In genomic region chr4:41314141-41315129, GRCm38 (mm10) we compare ENCODE assay signal across 7 mouse cellular contexts. TPM values are rescaled to one million over a fixed set of nuclear protein-coding genes. Genes with fewer than 3 reads are reported as not detected.
DNase-seq lines count a peak whose midpoint lies in the region; ATAC-seq and TF ChIP-seq lines count a peak whose summit lies in the region.

Gene Dcaf12, minus strand, starts transcription at chr4:41314889.

- TF ChIP-seq POLR2A in small intestine, adult 2 months (IDR thresholded peaks at IDR 0.05; ENCODE audit: low read depth, low read length) = peak; percentile 67; the same call in 1 of the 2 replicates

- H3K4me1 ChIP-seq in embryonic facial prominence, embryonic 10.5 days = peaks cover 20% of the 10 kb centered on the region
- H3K4me1 ChIP-seq in intestine, postnatal 0 days (replicated peaks; ENCODE audit: control insufficient read depth, insufficient read depth, low read length) = no peaks in the 10 kb centered on the region
- H3K4me1 ChIP-seq in midbrain, embryonic 12.5 days = peaks cover 19% of the 10 kb centered on the region
- H3K4me1 ChIP-seq in small intestine, adult 2 months (ENCODE audit: control insufficient read depth, insufficient read depth, insufficient read length, low read length) = peaks cover 4% of the 10 kb centered on the region; the same call in 1 of the 2 replicates

- intact Hi-C loops in left cerebral cortex, postnatal 4 days (cut with DNase I) = loop anchor here (10.0 kb wide), 1 partner anchor 80 kb away; no protein-coding TSS in a partner anchor

- peak; percentile 93 for ATAC-seq in intestine, postnatal 0 days
- ATAC-seq in midbrain, embryonic 12.5 days (ENCODE audit: low FRiP score, low read depth) = peak; percentile 97

- DNase-seq in adrenal gland, postnatal 10 days = peak; percentile 96
- DNase-seq in embryonic facial prominence, embryonic 10.5 days (ENCODE audit: low spot score) = peak; percentile 96
- peak; percentile 47 for DNase-seq in gonadal fat pad, adult 2 months (ENCODE audit: low read depth)
- peak; percentile 96 for DNase-seq in left cerebral cortex, postnatal 4 days

- 0 out of 2 replicates have a peak, but pooled peaks have one; percentile 3 for TF ChIP-seq CTCF in intestine, postnatal 0 days (IDR thresholded peaks at IDR 0.05; ENCODE audit: low read depth)
- TF ChIP-seq CTCF in small intestine, adult 2 months (IDR thresholded peaks at IDR 0.05; ENCODE audit: extremely low read depth, insufficient read length, insufficient replicate concordance, low read depth, low read length) = no peak

- H3K27me3 ChIP-seq in embryonic facial prominence, embryonic 10.5 days (replicated peaks; ENCODE audit: low read depth, poor library complexity, severe bottlenecking) = no peaks in the 10 kb centered on the region
- no peaks in the 10 kb centered on the region for H3K27me3 ChIP-seq in intestine, postnatal 0 days (replicated peaks; ENCODE audit: control insufficient read depth, insufficient read depth, low read length)
- no peaks in the 10 kb centered on the region for H3K27me3 ChIP-seq in midbrain, embryonic 12.5 days
- no peaks in the 10 kb centered on the region for H3K27me3 ChIP-seq in small intestine, adult 2 months (ENCODE audit: control insufficient read depth, insufficient read depth, low read length)

- under 1% methylated on average over 70 of the region's 70 CpGs for WGBS in embryonic facial prominence, embryonic 10.5 days
- WGBS in intestine, postnatal 0 days = under 1% methylated on average over 70 of the region's 70 CpGs
- WGBS in midbrain, embryonic 12.5 days = under 1% methylated on average over 70 of the region's 70 CpGs
- under 1% methylated on average over 70 of the region's 70 CpGs for WGBS in small intestine, adult 2 months

- peak within 1 kb of the TSS; percentile 97 for H3K9ac ChIP-seq in intestine, postnatal 0 days (ENCODE audit: low read depth, low read length)
- H3K9ac ChIP-seq in midbrain, embryonic 12.5 days (replicated peaks) = peak within 1 kb of the TSS; percentile 97

- H3K27ac ChIP-seq in embryonic facial prominence, embryonic 10.5 days (replicated peaks) = peak within 1 kb of the TSS; percentile 94
- H3K27ac ChIP-seq in intestine, postnatal 0 days (ENCODE audit: low read depth, low read length) = peak within 1 kb of the TSS; percentile 100
- peak within 1 kb of the TSS; percentile 91 for H3K27ac ChIP-seq in midbrain, embryonic 12.5 days (replicated peaks)
- H3K27ac ChIP-seq in small intestine, adult 2 months (ENCODE audit: insufficient read depth, low read depth, low read length) = peak within 1 kb of the TSS; percentile 91

- no peaks in the 10 kb centered on the region for H3K9me3 ChIP-seq in embryonic facial prominence, embryonic 10.5 days
- H3K9me3 ChIP-seq in intestine, postnatal 0 days (ENCODE audit: control insufficient read depth) = no peaks in the 10 kb centered on the region
- H3K9me3 ChIP-seq in midbrain, embryonic 12.5 days = no peaks in the 10 kb centered on the region

- peaks cover 36% of the 10 kb centered on the region for H3K36me3 ChIP-seq in embryonic facial prominence, embryonic 10.5 days (replicated peaks)
- H3K36me3 ChIP-seq in intestine, postnatal 0 days (ENCODE audit: control insufficient read depth, insufficient read depth) = peaks cover 20% of the 10 kb centered on the region
- H3K36me3 ChIP-seq in midbrain, embryonic 12.5 days = peaks cover 23% of the 10 kb centered on the region
- peaks cover 19% of the 10 kb centered on the region for H3K36me3 ChIP-seq in small intestine, adult 2 months (ENCODE audit: control insufficient read depth, insufficient read depth, low read length)

- H3K4me3 ChIP-seq in embryonic facial prominence, embryonic 10.5 days = peak within 1 kb of the TSS; percentile 95
- H3K4me3 ChIP-seq in intestine, postnatal 0 days (ENCODE audit: low read depth, low read length) = peak within 1 kb of the TSS; percentile 98
- H3K4me3 ChIP-seq in midbrain, embryonic 12.5 days = peak within 1 kb of the TSS; percentile 99
- peak within 1 kb of the TSS; percentile 72 for H3K4me3 ChIP-seq in small intestine, adult 2 months (ENCODE audit: low read depth, low read length)

- H3K4me2 ChIP-seq in intestine, postnatal 0 days (replicated peaks; ENCODE audit: low read depth) = peak within 1 kb of the TSS; percentile 71
- peak within 1 kb of the TSS; percentile 89 for H3K4me2 ChIP-seq in midbrain, embryonic 12.5 days (replicated peaks)

RNA-seq across cellular contexts. Expression of gene Dcaf12, which starts in this region (rescaled TPM):
- total RNA-seq in adrenal gland, postnatal 10 days (2021) = 10 to 100 TPM; 47.2 to 51.8 TPM
- 62.0 and 62.6 TPM in 2 replicates for polyA plus RNA-seq in embryonic facial prominence, embryonic 10.5 days (2016; fragmentation: Nextera tagmentation; extraction: Ambion mirVana)
- 33.8 and 34.1 TPM in 2 replicates for polyA plus RNA-seq in gonadal fat pad, adult 2 months (2012; rRNA removed)
- polyA plus RNA-seq in intestine, postnatal 0 days (2015; fragmentation: Nextera tagmentation; extraction: Ambion mirVana) = 27.0 and 29.1 TPM in 2 replicates
- total RNA-seq in left cerebral cortex, postnatal 4 days (2021) = 10 to 100 TPM; 56.7 to 57.5 TPM
- 73.1 and 74.9 TPM in 2 replicates for polyA plus RNA-seq in midbrain, embryonic 12.5 days (2016; fragmentation: Nextera tagmentation; extraction: Ambion mirVana)
- polyA plus RNA-seq in small intestine, adult 2 months (2012; rRNA removed) = 12.2 and 27.5 TPM in 2 replicates

Comparison
In these comparisons a context has a peak if more than half of its experiments do, and no peak if none do; other contexts are left out.
1. Peak in every context shown above with its lines: DNase-seq, ATAC-seq, H3K4me3 ChIP-seq and H3K27ac ChIP-seq.